Mouse (Mus musculus): Measurements from ENCODE around the gene Gm21958. TPM values are rescaled to one million over a fixed set of nuclear protein-coding genes. Genes with fewer than 3 reads are reported as not detected.

The Gm21958 gene
- polyA plus RNA-seq, 1 experiment, result not detected

GRCm38 (mm10) chr3:54741965-54742364 is 27.8 kb upstream of the Gm21958 start:
- Histone ChIP-seq H3K9me3 (no peaks in the 10 kb centered on the region), H3K4me1 (peaks cover 17% of the 10 kb centered on the region), H3K36me3 (replicated peaks; ENCODE audit: low read length) (peaks cover 94% of the 10 kb centered on the region), H3K4me3 (replicated peaks) (no peak overlapping the region), H3K27me3 (replicated peaks) (no peaks in the 10 kb centered on the region)
- TF ChIP-seq FLI1 (IDR thresholded peaks at IDR 0.05; ENCODE audit: low read length), result no peak
- TF ChIP-seq GATA1 (IDR thresholded peaks at IDR 0.05; ENCODE audit: borderline replicate concordance, low read length), result no peak

DNA sequence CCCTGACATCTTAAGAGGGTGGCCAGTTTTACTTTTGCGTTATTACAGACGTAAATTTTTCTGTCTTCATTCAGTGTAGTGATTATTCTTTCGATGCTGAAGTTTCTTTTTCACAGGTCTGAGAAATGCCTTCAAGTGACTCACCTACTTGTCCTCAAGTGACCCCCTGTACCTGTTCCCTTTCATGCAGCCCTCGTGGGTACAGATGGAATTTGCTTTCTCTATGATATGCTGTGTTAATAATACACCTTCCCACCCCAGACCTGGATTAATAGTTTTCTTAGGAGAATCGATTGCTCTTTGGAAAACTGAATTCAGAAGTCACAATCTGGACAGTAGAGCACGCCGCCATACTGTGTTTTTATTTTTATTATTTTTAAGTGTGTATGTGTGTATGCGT is 23.2 kb upstream of the Gm21958 start:
- Histone ChIP-seq H3K36me3 (replicated peaks; ENCODE audit: low read length) (peaks cover 59% of the 10 kb centered on the region), H3K27me3 (replicated peaks) (no peaks in the 10 kb centered on the region), H3K9me3 (no peaks in the 10 kb centered on the region), H3K4me1 (peaks cover 42% of the 10 kb centered on the region), H3K4me3 (replicated peaks) (no peak overlapping the region)
- TF ChIP-seq FLI1 (IDR thresholded peaks at IDR 0.05; ENCODE audit: low read length) (no peak), GATA1 (IDR thresholded peaks at IDR 0.05; ENCODE audit: borderline replicate concordance, low read length) (no peak)

GRCm38 (mm10) chr3:54736101-54736927 is 22.2 kb upstream of the Gm21958 start:
- TF ChIP-seq GATA1 (IDR thresholded peaks at IDR 0.05; ENCODE audit: borderline replicate concordance, low read length) (no peak), FLI1 (IDR thresholded peaks at IDR 0.05; ENCODE audit: low read length) (no peak)
- H3K27me3 ChIP-seq (replicated peaks), result no peaks in the 10 kb centered on the region
- peaks cover 46% of the 10 kb centered on the region for H3K4me1 ChIP-seq
- H3K9me3 ChIP-seq, result no peaks in the 10 kb centered on the region
- H3K36me3 ChIP-seq (replicated peaks; ENCODE audit: low read length), result peaks cover 59% of the 10 kb centered on the region
- peak overlapping the region; percentile 96 for H3K4me3 ChIP-seq (replicated peaks)

GRCm38 (mm10) chr3:54735247-54736046 is 21.3 kb upstream of the Gm21958 start, which contains the start of the genes Exosc8 and Alg5:
Gene Exosc8, minus strand, starts transcription at chr3:54735393.
Gene Alg5, plus strand, starts transcription at chr3:54735539.
- Histone ChIP-seq H3K36me3 (replicated peaks; ENCODE audit: low read length) (peaks cover 59% of the 10 kb centered on the region), H3K4me3 (replicated peaks) (peak within 1 kb of the TSS; percentile 96), H3K4me1 (peaks cover 46% of the 10 kb centered on the region), H3K9me3 (no peaks in the 10 kb centered on the region), H3K27me3 (replicated peaks) (no peaks in the 10 kb centered on the region)
- TF ChIP-seq FLI1 (IDR thresholded peaks at IDR 0.05; ENCODE audit: low read length) (no peak), GATA1 (IDR thresholded peaks at IDR 0.05; ENCODE audit: borderline replicate concordance, low read length) (no peak)

DNA sequence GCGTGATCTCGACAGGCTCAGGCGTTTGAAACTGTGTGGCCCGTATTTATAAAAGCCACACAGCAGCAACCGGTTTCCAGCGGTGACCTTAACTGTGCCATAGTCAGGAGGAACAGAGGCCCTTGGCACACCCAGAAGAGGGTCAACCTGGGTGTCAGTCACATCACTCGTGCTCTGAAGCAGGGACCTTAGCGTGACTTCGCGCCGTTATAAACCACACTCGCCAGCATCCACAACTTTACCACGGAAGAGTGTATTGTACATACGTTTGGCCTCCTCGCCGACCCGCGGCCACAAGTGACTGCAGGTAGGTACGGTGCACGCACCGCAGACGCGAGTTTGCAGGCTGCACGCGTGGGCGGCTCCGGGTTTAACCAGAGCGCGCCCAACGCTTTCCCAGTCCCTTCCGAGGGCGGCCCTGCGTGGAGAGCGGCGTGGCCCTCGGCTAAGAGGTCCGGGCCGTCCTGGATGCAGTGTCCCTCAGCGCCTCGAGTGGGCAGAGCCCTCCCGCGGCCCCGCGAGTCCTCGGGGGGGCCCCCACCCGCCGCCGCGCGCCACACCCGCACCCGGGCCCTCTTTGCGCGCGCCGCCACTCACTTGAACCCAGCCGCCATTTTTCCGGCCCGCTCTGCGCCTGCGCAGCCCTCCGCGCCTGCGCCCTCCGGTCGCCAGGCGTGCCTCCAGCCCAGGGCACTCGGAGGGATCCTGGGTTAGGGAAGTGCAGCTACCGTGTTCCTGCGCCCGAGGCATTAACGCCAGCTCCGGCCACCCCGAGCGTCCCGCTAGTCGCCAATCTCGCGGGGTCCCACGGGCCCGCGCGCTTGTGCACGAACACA is 20.5 kb upstream of the Gm21958 start:
- Histone ChIP-seq H3K4me1 (peaks cover 46% of the 10 kb centered on the region), H3K4me3 (replicated peaks) (peak overlapping the region; percentile 96), H3K27me3 (replicated peaks) (no peaks in the 10 kb centered on the region), H3K36me3 (replicated peaks; ENCODE audit: low read length) (peaks cover 63% of the 10 kb centered on the region), H3K9me3 (no peaks in the 10 kb centered on the region)
- TF ChIP-seq GATA1 (IDR thresholded peaks at IDR 0.05; ENCODE audit: borderline replicate concordance, low read length), result no peak
- no peak for TF ChIP-seq FLI1 (IDR thresholded peaks at IDR 0.05; ENCODE audit: low read length)

GRCm38 (mm10) chr3:54732371-54732770 is 18.2 kb upstream of the Gm21958 start:
- Histone ChIP-seq H3K4me3 (replicated peaks) (no peak overlapping the region), H3K9me3 (no peaks in the 10 kb centered on the region), H3K4me1 (peaks cover 39% of the 10 kb centered on the region), H3K36me3 (replicated peaks; ENCODE audit: low read length) (peaks cover 63% of the 10 kb centered on the region), H3K27me3 (replicated peaks) (no peaks in the 10 kb centered on the region)
- TF ChIP-seq GATA1 (IDR thresholded peaks at IDR 0.05; ENCODE audit: borderline replicate concordance, low read length), result no peak

DNA sequence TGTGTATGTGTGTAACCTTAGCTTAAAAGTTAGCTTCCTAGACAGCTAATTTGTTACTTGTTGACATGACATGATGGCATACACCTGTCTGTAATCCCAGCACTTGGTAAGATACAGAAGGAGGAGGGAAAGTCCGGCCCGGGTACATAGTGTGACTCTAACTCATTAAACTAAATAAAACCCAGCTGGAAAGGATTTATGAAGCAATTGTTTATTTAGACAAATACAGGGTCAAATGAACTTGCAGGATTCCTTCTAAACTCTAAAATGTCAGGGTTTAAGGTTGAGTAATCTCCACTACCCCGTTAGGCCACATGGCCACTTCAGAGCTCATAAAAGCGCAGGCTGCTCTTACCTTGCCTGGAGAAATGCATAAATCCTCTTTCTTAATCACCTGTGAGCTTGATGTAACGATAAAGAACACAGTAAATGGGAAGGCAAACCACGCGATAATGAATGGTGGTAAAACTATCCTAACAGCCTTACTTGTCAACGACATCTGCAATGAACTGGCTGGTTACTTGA is 17.5 kb upstream of the Gm21958 start:
- H3K36me3 ChIP-seq (replicated peaks; ENCODE audit: low read length), result peaks cover 68% of the 10 kb centered on the region
- no peak overlapping the region for H3K4me3 ChIP-seq (replicated peaks)

DNA sequence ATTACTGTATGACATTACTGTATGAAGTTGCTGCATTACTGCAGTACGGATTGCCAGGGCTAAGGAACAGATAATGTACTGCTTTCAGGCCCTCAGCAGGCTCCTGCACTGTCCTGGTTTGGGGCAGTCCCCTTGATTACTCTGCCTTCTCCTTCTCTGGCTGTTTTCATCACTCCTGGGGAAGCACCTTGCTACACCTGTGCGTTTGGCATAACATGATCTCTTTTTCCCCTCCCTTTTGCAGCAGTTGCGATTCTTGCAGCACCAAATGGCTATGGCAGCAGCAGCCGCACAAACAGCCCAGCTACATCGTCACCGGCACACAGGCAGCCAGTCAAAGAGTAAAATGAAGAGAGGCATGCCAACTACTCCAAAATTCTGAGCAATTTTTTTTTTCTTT is 13.9 kb upstream of the Gm21958 start:
- H3K4me3 ChIP-seq (replicated peaks), result no peak overlapping the region
- TF ChIP-seq FLI1 (IDR thresholded peaks at IDR 0.05; ENCODE audit: low read length) (no peak), GATA1 (IDR thresholded peaks at IDR 0.05; ENCODE audit: borderline replicate concordance, low read length) (no peak)
- H3K36me3 ChIP-seq (replicated peaks; ENCODE audit: low read length), result peaks cover 87% of the 10 kb centered on the region
- H3K27me3 ChIP-seq (replicated peaks), result no peaks in the 10 kb centered on the region
- H3K4me1 ChIP-seq, result peaks cover 40% of the 10 kb centered on the region
- H3K9me3 ChIP-seq, result no peaks in the 10 kb centered on the region

More for the DNA sequence above, 17.5 kb upstream of the Gm21958 start:
- H3K9me3 ChIP-seq, result no peaks in the 10 kb centered on the region
- peaks cover 44% of the 10 kb centered on the region for H3K4me1 ChIP-seq
- no peaks in the 10 kb centered on the region for H3K27me3 ChIP-seq (replicated peaks)
- TF ChIP-seq FLI1 (IDR thresholded peaks at IDR 0.05; ENCODE audit: low read length) (no peak), GATA1 (IDR thresholded peaks at IDR 0.05; ENCODE audit: borderline replicate concordance, low read length) (no peak)

- Histone ChIP-seq H3K4me1 (peaks cover 40% of the 10 kb centered on the region), H3K4me3 (replicated peaks) (no peak overlapping the region), H3K27me3 (replicated peaks) (no peaks in the 10 kb centered on the region), H3K9me3 (no peaks in the 10 kb centered on the region), H3K36me3 (replicated peaks; ENCODE audit: low read length) (peaks cover 87% of the 10 kb centered on the region)
- no peak for TF ChIP-seq FLI1 (IDR thresholded peaks at IDR 0.05; ENCODE audit: low read length)
- TF ChIP-seq GATA1 (IDR thresholded peaks at IDR 0.05; ENCODE audit: borderline replicate concordance, low read length), result no peak
These were observed 13.4 kb upstream of the Gm21958 start for GRCm38 (mm10) chr3:54727588-54727987.
